Mouse (Mus musculus): ENCODE results near the gene Bcr.

The Bcr gene

GRCm38 (mm10) chr10:75094338-75094737, 33.9 kb downstream of the Bcr start:
- no peak for DNase-seq (ENCODE audit: low read depth, low spot score)

GRCm38 (mm10) chr10:75095216-75095615, 34.8 kb downstream of the Bcr start:
- DNase-seq (ENCODE audit: low read depth, low spot score): no peak

GRCm38 (mm10) chr10:75098446-75099183, 38.2 kb downstream of the Bcr start:
- DNase-seq (ENCODE audit: low read depth, low spot score): no peak

GRCm38 (mm10) chr10:75100298-75100697, 39.9 kb downstream of the Bcr start:
- DNase-seq (ENCODE audit: low read depth, low spot score): no peak

- no peak for DNase-seq (ENCODE audit: low read depth, low spot score)
Measured at GRCm38 (mm10) chr10:75103502-75103901, 43.1 kb downstream of the Bcr start.

GRCm38 (mm10) chr10:75104191-75105098, 44.1 kb downstream of the Bcr start:
- DNase-seq (ENCODE audit: low read depth, low spot score): no peak

GRCm38 (mm10) chr10:75105099-75105461, 44.7 kb downstream of the Bcr start:
- no peak for DNase-seq (ENCODE audit: low read depth, low spot score)

GRCm38 (mm10) chr10:75105687-75106086, 45.3 kb downstream of the Bcr start:
- no peak for DNase-seq (ENCODE audit: low read depth, low spot score)

- DNase-seq (ENCODE audit: low read depth, low spot score): no peak
Measured at GRCm38 (mm10) chr10:75106940-75107381, 46.6 kb downstream of the Bcr start.

- no peak for DNase-seq (ENCODE audit: low read depth, low spot score)
Measured at GRCm38 (mm10) chr10:75108092-75108491, 47.7 kb downstream of the Bcr start.

GRCm38 (mm10) chr10:75111446-75112201, 51.2 kb downstream of the Bcr start:
- DNase-seq (ENCODE audit: low read depth, low spot score): no peak

GRCm38 (mm10) chr10:75112405-75112804, 52.0 kb downstream of the Bcr start:
- DNase-seq (ENCODE audit: low read depth, low spot score): no peak

- DNase-seq (ENCODE audit: low read depth, low spot score): no peak
Measured at GRCm38 (mm10) chr10:75113620-75114019, 53.2 kb downstream of the Bcr start.

GRCm38 (mm10) chr10:75115240-75115639, 54.8 kb downstream of the Bcr start:
- DNase-seq (ENCODE audit: low read depth, low spot score): no peak

- no peak for DNase-seq (ENCODE audit: low read depth, low spot score)
Measured at GRCm38 (mm10) chr10:75116842-75117457, 56.6 kb downstream of the Bcr start.

- no peak for DNase-seq (ENCODE audit: low read depth, low spot score)
Measured at GRCm38 (mm10) chr10:75118444-75118843, 58.1 kb downstream of the Bcr start.

- DNase-seq (ENCODE audit: low read depth, low spot score): no peak
Measured at GRCm38 (mm10) chr10:75119396-75119795, 59.0 kb downstream of the Bcr start.

GRCm38 (mm10) chr10:75120176-75120575, 59.8 kb downstream of the Bcr start:
- no peak for DNase-seq (ENCODE audit: low read depth, low spot score)

- no peak for DNase-seq (ENCODE audit: low read depth, low spot score)
Measured at GRCm38 (mm10) chr10:75121028-75121427, 60.6 kb downstream of the Bcr start.

GRCm38 (mm10) chr10:75125577-75125976, 65.2 kb downstream of the Bcr start:
- no peak for DNase-seq (ENCODE audit: low read depth, low spot score)

GRCm38 (mm10) chr10:75129283-75129710, 68.9 kb downstream of the Bcr start:
- DNase-seq (ENCODE audit: low read depth, low spot score): no peak

Measured in c-Kit-negative CD71-positive TER-119-positive erythroid progenitor cells, embryonic 14.5 days (primary cell).